Mouse (Mus musculus) embryonic facial prominence, embryonic 13.5 days (tissue): ENCODE results near the gene Khdc1b. TPM values are rescaled to one million over a fixed set of nuclear protein-coding genes. Genes with fewer than 3 reads are reported as not detected.
A peak's percentile ranks its signal among the peaks of the same experiment; 100 is the strongest.
"Not testable (repeated sequence)": the region's sequence is repeated elsewhere in the genome, so short reads cannot be mapped to it uniquely, and the experiment has no call there.

Source experiments
- ATAC-seq: fragments of 200-750 bp; cut with Nextera tagmentation; 2 replicates; pipeline ENCODE4 v1.8.0; 2017; ENCODE audit warnings: low read depth; ENCODE audit not compliant: insufficient number of reproducible peaks, insufficient read depth, low FRiP score, low TSS enrichment
- H3K27ac ChIP-seq: fragments of 300-500 bp; sonication (generic); 2 replicates; pipeline ENCODE4 v1.5.1; 2015; ENCODE audit warnings: moderate library complexity, mild to moderate bottlenecking, inconsistent platforms
- H3K27me3 ChIP-seq: fragments of 300-500 bp; sonication (generic); 2 replicates; pipeline ENCODE4 v1.6.1; 2015; ENCODE audit warnings: mild to moderate bottlenecking, inconsistent platforms
- H3K36me3 ChIP-seq: fragments of 300-500 bp; sonication (generic); 2 replicates; pipeline ENCODE4 v1.6.1; 2015; ENCODE audit warnings: mild to moderate bottlenecking, inconsistent platforms
- H3K4me1 ChIP-seq: fragments of 300-500 bp; sonication (generic); 2 replicates; pipeline ENCODE4 v1.6.1; 2015; ENCODE audit warnings: inconsistent platforms
- H3K4me2 ChIP-seq: fragments of 300-500 bp; sonication (generic); 2 replicates; pipeline ENCODE4 v1.6.1; 2015; ENCODE audit warnings: moderate library complexity, mild to moderate bottlenecking, inconsistent platforms
- H3K4me3 ChIP-seq: fragments of 300-500 bp; sonication (generic); 2 replicates; pipeline ENCODE4 v1.5.1; 2015; ENCODE audit warnings: mild to moderate bottlenecking, inconsistent platforms
- H3K9ac ChIP-seq: fragments of 300-500 bp; sonication (generic); 2 replicates; pipeline ENCODE4 v1.6.1; 2015; ENCODE audit warnings: mild to moderate bottlenecking, inconsistent platforms
- H3K9me3 ChIP-seq: fragments of 300-500 bp; sonication (generic); 2 replicates; pipeline ENCODE4 v1.6.1; 2016; ENCODE audit warnings: inconsistent platforms
- WGBS: fragments of 180-500 bp; shearing (Covaris S2); methylation state at CpG from one replicate; pipeline ENCODE4 v1.1.7; 2015; ENCODE audit warnings: mixed read lengths; 5-methylcytosine and 5-hydroxymethylcytosine counted together
- polyA plus RNA-seq: library from polyadenylated mRNA; unstranded; fragments of >200 nt; fragmentation: Nextera tagmentation; extraction: Ambion mirVana; gene quantifications from 2 replicates; pipeline ENCODE4 v1.2.1, GENCODE M21; 2015

Khdc1b gene
- 0.19 TPM in 1 of 2 replicates, not detected in the other for polyA plus RNA-seq

DNA sequence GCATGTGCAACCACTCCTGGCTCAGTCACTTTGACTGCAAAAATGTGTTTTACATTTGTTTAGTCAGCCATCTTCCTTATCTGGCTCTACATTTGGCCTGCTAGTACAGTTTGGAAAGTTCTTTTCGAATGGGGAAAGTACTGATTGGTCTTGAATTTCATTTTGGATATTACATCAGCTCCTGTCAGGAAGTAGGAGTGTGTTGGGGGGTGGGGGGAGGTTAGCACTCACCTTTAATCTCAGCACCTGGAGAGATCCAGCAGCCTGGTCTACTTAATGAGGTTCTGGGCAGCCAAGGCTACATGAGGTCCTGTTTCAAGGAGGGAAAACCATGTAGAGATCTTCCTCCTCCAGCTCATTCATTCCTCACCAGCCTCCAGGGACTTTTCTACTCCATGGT is at the start of gene Khdc1b:
Khdc1b (plus strand) TSS at position 301 of the 400 bp plus-strand sequence.
- H3K27me3 ChIP-seq = no peaks in the 10 kb centered on the region
- no peaks in the 10 kb centered on the region for H3K4me1 ChIP-seq
- WGBS = 74% methylated on average over 1 of the region's 1 CpGs
- no peaks in the 10 kb centered on the region for H3K9me3 ChIP-seq
- H3K36me3 ChIP-seq = no peaks in the 10 kb centered on the region
- no peak for ATAC-seq
- H3K4me2 ChIP-seq = no peak within 1 kb of the TSS
- no peak within 1 kb of the TSS for H3K4me3 ChIP-seq
- H3K27ac ChIP-seq = no peak within 1 kb of the TSS
- H3K9ac ChIP-seq = no peak within 1 kb of the TSS

DNA sequence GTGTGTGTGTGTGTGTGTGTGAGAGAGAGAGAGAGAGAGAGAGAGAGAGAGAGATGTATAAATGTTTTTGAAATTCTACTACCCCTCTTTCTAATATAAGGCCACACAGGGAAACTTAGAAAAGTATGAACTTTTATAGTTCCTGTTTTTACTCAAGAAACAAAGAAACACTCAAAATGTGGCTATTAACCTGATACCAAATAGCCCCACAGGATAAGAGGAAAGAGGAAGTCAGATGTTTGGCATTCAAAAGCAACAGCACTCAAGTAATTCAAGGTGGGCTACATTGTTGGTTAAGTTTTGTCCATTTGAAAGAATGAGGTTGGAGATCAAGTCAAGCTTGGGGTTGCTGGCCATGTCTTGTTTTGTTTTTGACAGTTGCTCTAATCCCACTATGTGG is 47.5 kb upstream of the Khdc1b start:
- Histone ChIP-seq H3K4me2 (no peak overlapping the region), H3K27me3 (no peaks in the 10 kb centered on the region), H3K4me3 (no peak overlapping the region), H3K9me3 (no peaks in the 10 kb centered on the region), H3K27ac (no peak overlapping the region), H3K4me1 (no peaks in the 10 kb centered on the region), H3K36me3 (no peaks in the 10 kb centered on the region), H3K9ac (no peak overlapping the region)
- ATAC-seq = no peak

DNA sequence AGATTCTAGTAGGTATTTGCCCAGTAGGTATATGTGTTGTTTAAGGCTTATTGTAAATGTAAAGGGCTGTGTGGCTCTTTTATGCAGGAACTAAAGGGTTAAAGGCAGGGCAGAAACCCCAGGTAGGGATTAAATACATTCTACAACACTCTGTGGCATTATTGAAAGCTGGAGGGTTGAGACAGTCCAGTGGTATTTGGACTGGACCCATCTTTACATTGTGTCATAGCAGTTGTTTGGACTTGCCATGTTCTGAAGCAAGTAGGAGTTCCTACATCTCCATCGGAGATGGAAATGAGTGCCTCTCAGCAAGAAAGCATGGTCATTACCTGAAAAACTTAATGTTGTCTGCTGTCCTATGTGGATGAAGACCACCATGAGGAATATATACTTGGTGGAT is 42.6 kb upstream of the Khdc1b start:
- H3K27me3 ChIP-seq = no peaks in the 10 kb centered on the region
- no peak overlapping the region for H3K4me3 ChIP-seq
- no peak overlapping the region for H3K27ac ChIP-seq
- no peak overlapping the region for H3K4me2 ChIP-seq
- no peak overlapping the region for H3K9ac ChIP-seq
- no peak for ATAC-seq
- no peaks in the 10 kb centered on the region for H3K4me1 ChIP-seq
- H3K9me3 ChIP-seq = no peaks in the 10 kb centered on the region
- H3K36me3 ChIP-seq = no peaks in the 10 kb centered on the region
- 98% methylated on average over 1 of the region's 1 CpGs for WGBS

DNA sequence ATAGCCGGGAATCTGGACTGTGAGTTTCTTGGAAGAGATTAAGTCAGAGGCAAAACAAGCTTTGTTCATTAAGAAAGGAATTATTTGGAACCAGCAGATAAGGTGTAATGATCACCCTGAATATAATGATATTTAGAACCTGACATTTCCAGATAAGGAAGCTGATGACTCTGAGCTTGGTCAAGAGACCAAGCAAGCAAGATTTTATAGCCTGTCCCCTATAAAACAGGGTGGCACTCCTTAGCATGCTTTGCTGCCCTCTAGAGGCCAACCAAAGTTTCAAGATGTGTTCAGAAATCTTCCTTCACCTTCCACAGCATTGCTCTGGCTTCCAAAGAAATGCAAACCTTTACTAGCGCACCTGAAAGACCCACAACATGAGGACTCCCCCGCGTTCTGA is 39.1 kb upstream of the Khdc1b start:
- no peaks in the 10 kb centered on the region for H3K9me3 ChIP-seq
- H3K36me3 ChIP-seq = no peaks in the 10 kb centered on the region
- H3K27ac ChIP-seq = no peak overlapping the region
- no peak overlapping the region for H3K4me3 ChIP-seq
- no peak overlapping the region for H3K4me2 ChIP-seq
- ATAC-seq = no peak
- no peaks in the 10 kb centered on the region for H3K27me3 ChIP-seq
- H3K9ac ChIP-seq = no peak overlapping the region
- WGBS = 57% methylated on average over 4 of the region's 4 CpGs
- no peaks in the 10 kb centered on the region for H3K4me1 ChIP-seq

DNA sequence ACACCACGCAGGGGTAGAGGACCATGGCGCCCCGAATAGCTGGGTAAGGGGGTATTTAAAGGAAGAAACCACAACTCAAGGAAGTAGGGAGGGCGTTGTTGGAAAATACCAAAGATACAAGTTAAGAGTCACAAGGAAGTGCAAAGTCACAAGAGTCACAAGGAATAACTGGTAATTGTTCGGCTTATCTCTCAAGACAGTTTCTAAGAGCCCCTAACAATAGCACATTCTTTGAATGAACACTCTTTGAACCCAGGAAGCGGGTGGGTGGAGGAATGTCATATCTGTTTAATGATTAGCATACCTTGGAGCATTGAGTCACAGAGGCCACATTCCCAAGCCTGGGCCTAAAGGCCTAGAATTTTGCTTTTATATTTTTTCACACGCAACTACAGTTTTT is 38.6 kb upstream of the Khdc1b start:
- not testable (repeated sequence) for H3K27ac ChIP-seq, H3K4me3 ChIP-seq, H3K4me2 ChIP-seq, H3K27me3 ChIP-seq, H3K36me3 ChIP-seq, H3K9me3 ChIP-seq, ATAC-seq, H3K4me1 ChIP-seq, H3K9ac ChIP-seq
- WGBS = 90% methylated on average over 7 of the region's 7 CpGs

DNA sequence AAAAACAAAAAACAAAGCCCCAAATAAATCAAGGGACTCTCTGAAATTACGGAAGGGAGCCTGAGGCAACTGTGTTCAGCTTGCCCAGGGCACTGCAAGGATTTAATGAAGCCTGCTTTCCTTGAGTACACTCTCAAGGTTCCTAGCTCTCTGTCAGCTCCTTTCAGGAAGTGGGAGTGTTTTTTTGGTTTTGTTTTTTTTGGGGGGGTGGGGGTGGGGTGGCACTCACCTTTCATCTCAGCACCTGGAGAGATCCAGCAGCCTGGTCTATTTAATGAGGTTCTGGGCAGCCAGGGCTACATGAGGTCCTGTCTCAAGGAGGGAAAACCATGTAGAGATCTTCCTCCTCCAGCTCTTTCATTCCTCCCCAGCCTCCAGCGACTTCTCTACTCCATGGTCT is 34.0 kb upstream of the Khdc1b start, which contains the start of gene Khdc1a:
Khdc1a (plus strand) TSS at position 301 of the 400 bp plus-strand sequence.
- H3K9ac ChIP-seq = no peak within 1 kb of the TSS
- no peak within 1 kb of the TSS for H3K27ac ChIP-seq
- H3K27me3 ChIP-seq = no peaks in the 10 kb centered on the region
- no peaks in the 10 kb centered on the region for H3K9me3 ChIP-seq
- H3K4me2 ChIP-seq = no peak within 1 kb of the TSS
- no peak within 1 kb of the TSS for H3K4me3 ChIP-seq
- H3K4me1 ChIP-seq = no peaks in the 10 kb centered on the region
- WGBS = 70% methylated on average over 2 of the region's 2 CpGs
- no peaks in the 10 kb centered on the region for H3K36me3 ChIP-seq
- ATAC-seq = no peak

DNA sequence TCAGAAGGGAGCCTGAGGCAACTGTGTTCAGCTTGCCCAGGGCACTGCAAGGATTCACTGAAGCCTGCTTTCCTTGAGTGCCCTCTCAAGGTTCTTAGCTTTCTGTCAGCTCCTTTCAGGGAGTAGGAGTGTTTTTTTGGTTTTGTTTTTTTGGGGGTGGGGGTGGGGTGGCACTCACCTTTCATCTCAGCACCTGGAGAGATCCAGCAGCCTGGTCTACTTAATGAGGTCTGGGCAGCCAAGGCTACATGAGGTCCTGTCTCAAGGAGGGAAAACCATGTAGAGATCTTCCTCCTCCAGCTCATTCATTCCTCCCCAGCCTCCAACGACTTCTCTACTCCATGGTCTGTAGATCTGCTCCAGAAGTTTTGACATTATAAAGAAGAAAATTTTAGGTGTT is 15.3 kb upstream of the Khdc1b start, which contains the start of gene Khdc1c:
Khdc1c (plus strand) TSS at position 301 of the 400 bp plus-strand sequence.
- not testable (repeated sequence) for H3K36me3 ChIP-seq, H3K4me1 ChIP-seq

DNA sequence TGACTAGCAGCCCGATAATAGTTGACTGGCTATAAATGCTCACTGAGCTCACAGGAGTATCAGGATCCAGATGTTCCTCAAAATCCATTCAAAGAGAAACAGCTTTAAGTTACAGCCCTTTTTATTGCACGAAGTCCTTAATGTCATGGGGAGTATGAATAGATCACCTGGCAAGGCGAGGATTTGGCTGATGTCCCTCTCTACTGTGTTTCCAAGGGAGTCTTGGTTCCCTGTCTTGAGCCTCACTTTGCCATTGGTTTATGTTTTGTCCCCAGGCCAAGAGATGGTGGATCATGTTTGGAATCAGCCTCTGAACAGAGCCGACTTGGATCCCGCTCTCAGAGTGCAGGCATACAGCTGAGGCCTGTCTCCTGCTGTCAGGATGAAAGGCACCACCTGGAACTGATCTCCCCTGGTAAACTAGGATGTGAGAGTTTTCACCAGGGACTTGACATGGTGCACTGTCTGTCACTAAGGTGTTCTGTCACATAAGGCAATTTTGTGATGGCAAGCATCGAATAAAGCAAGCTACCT is 7.8 kb downstream of the Khdc1b start:
- ATAC-seq = no peak
- Histone ChIP-seq H3K4me1 (no peaks in the 10 kb centered on the region), H3K4me2 (no peak overlapping the region), H3K4me3 (no peak overlapping the region), H3K36me3 (no peaks in the 10 kb centered on the region), H3K9ac (no peak overlapping the region), H3K27me3 (no peaks in the 10 kb centered on the region), H3K9me3 (no peaks in the 10 kb centered on the region), H3K27ac (no peak overlapping the region)
- 73% methylated on average over 6 of the region's 6 CpGs for WGBS

More for the DNA sequence above, 15.3 kb upstream of the Khdc1b start, which contains the start of gene Khdc1c:
- not testable (repeated sequence) for H3K4me2 ChIP-seq, H3K27ac ChIP-seq, ATAC-seq, H3K9ac ChIP-seq, H3K27me3 ChIP-seq, H3K4me3 ChIP-seq, H3K9me3 ChIP-seq
- WGBS = 65% methylated on average over 1 of the region's 1 CpGs

DNA sequence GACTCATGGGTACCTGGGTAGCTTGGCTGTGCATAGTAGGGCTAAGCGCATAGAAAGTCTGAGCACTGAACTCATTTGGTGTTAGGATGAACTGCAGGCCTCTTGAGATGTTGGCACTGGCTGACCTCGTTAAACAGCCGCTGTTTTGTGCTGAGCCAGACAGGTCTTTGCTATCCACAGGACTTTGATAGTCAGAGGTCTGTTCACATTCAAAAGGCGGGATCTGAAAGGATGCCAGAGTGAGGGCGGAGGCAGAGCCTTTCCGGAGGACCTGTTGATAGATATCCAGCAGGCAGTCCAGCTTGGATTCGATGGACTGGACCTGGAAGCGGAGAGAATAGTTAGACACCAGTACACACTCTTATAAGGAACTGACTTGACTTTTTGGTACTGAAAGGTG is 19.4 kb downstream of the Khdc1b start:
- no peak for ATAC-seq
- Histone ChIP-seq H3K4me1 (no peaks in the 10 kb centered on the region), H3K9me3 (no peaks in the 10 kb centered on the region), H3K27ac (no peak overlapping the region), H3K9ac (no peak overlapping the region), H3K36me3 (no peaks in the 10 kb centered on the region), H3K4me3 (no peak overlapping the region), H3K4me2 (no peak overlapping the region), H3K27me3 (no peaks in the 10 kb centered on the region)
- 89% methylated on average over 8 of the region's 8 CpGs for WGBS

DNA sequence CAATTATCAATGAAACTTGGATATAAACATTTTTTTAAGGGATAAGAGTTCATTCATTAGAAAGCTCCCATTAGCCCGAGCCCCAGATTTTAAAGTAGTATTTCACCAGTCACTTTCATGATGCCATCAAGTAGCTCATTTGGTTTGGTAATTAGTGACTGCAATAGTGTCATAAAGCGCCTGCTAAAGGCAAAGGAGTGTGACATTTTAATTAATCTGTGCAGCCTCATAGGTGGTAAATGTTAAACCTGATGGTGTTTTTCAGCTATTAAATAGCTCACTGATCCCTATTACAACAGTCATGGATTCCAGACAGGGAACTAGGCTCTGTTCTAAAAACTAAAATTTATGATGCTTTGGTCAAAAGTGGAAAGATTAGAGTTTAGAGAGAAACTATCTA is 23.9 kb downstream of the Khdc1b start:
- 86% methylated on average over 2 of the region's 2 CpGs for WGBS

DNA sequence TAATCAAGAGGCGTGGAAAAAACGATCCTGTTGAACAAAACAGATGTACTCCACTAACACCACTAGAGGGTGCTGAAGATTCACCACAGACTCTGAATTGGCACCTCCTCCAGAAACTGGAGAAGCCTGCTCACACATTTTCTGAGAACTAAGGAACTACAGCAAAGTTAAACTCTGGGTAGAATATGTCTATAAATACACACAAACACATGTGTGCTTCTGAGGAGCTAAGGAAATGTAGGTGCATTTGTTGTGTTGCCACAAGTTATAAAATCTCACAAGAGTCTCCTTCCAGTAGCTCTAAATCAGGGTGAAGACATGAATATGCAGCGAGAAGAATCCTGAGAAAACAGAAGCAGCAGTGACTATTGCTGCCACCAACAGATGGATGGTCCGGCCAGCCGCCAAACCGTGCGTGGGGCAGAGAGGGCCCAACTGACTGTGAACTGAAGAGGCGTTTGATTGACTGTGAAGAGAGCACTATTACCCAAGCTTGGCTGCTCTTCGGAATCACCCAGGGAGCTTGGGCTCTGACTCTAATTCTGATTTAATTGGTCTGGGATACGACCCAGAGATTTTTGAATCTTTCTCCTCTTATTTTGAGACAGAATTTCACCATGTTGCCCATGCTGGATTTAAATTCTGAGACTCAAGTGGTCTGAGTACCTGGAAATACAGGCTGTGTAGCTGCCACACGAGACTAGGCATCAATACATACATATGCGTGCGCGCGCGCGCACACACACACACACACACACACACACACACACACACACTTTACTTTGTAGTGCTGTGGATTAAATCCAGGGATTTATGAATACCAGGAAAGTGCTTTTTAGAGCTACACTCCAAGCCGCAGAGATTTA is 28.2 kb downstream of the Khdc1b start:
- Histone ChIP-seq H3K27ac (no peak overlapping the region; the same call in 1 of the 2 replicates), H3K9ac (no peak overlapping the region), H3K27me3 (no peaks in the 10 kb centered on the region), H3K4me3 (no peak overlapping the region), H3K4me1 (no peaks in the 10 kb centered on the region), H3K4me2 (peak overlapping the region; percentile 14; the same call in 1 of the 2 replicates), H3K36me3 (no peaks in the 10 kb centered on the region), H3K9me3 (no peaks in the 10 kb centered on the region)
- no peak for ATAC-seq
- 58% methylated on average over 18 of the region's 18 CpGs for WGBS

More for the DNA sequence above, 23.9 kb downstream of the Khdc1b start:
- Histone ChIP-seq H3K4me2 (no peak overlapping the region), H3K4me1 (no peaks in the 10 kb centered on the region), H3K9me3 (no peaks in the 10 kb centered on the region), H3K4me3 (no peak overlapping the region), H3K9ac (no peak overlapping the region), H3K27me3 (no peaks in the 10 kb centered on the region), H3K27ac (no peak overlapping the region), H3K36me3 (no peaks in the 10 kb centered on the region)
- ATAC-seq = no peak

DNA sequence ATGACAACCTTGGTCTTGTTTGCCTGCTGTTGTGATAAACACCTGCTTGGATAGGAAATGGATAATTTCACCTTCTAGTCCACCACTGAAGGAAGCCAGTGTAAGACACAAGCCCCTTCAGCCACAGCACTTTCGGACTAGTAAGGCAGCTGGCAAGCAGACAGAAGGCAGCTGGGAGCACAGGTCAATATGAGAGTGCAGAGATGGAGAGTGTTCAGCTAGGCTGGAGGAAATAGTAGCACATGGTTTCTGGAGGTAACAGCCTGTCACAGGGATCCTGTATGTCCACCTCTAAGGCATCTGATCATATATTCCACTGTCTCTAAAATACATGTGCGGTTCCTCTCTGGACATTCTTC is 28.8 kb downstream of the Khdc1b start:
- Histone ChIP-seq H3K27me3 (no peaks in the 10 kb centered on the region), H3K4me3 (no peak overlapping the region), H3K27ac (no peak overlapping the region), H3K9ac (no peak overlapping the region), H3K9me3 (no peaks in the 10 kb centered on the region), H3K36me3 (no peaks in the 10 kb centered on the region), H3K4me2 (no peak overlapping the region), H3K4me1 (no peaks in the 10 kb centered on the region)
- WGBS = 80% methylated on average over 2 of the region's 2 CpGs
- no peak for ATAC-seq
